Mouse (Mus musculus) liver, embryonic 14.5 days (tissue): ENCODE measurements around the gene Tnrc6c.

Source experiments
- CTCF ChIP-seq: IDR thresholded peaks from 2 replicates; pipeline ENCODE4 v1.5.1; 2016; ENCODE audit warnings: antibody characterized with exemption, low read depth, control low read depth
- EP300 ChIP-seq: IDR thresholded peaks from 2 replicates; pipeline ENCODE4 v1.6.1; 2016; ENCODE audit warnings: antibody characterized with exemption, low read depth

- TF ChIP-seq CTCF, result no peak
- no peak for TF ChIP-seq EP300
Measured at GRCm38 (mm10) chr11:117764319-117764718, 110.2 kb downstream of the Tnrc6c start.
